Mouse (Mus musculus): ENCODE measurements around the gene Ctnnbl1.

Ctnnbl1 gene

GRCm38 (mm10) chr2:157736854-157737850, at the start of gene Ctnnbl1:
Gene Ctnnbl1, plus strand, starts transcription at chr2:157737401.
- DNase-seq (ENCODE audit: extremely low spot score): peak; percentile 99

- no peak for DNase-seq (ENCODE audit: extremely low spot score)
Observed at GRCm38 (mm10) chr2:157687506-157687905, 49.7 kb upstream of the Ctnnbl1 start.

- peak; percentile 29 for DNase-seq (ENCODE audit: extremely low spot score)
Observed at GRCm38 (mm10) chr2:157691266-157692105, 45.7 kb upstream of the Ctnnbl1 start.

- peak; percentile 58 for DNase-seq (ENCODE audit: extremely low spot score)
Observed at GRCm38 (mm10) chr2:157692365-157692932, 44.8 kb upstream of the Ctnnbl1 start.

GRCm38 (mm10) chr2:157693576-157693975, 43.6 kb upstream of the Ctnnbl1 start:
- DNase-seq (ENCODE audit: extremely low spot score): no peak

- peak; percentile 46 for DNase-seq (ENCODE audit: extremely low spot score)
Observed at GRCm38 (mm10) chr2:157696297-157696731, 40.9 kb upstream of the Ctnnbl1 start.

GRCm38 (mm10) chr2:157703155-157703554, 34.0 kb upstream of the Ctnnbl1 start:
- no peak for DNase-seq (ENCODE audit: extremely low spot score)

- no peak for DNase-seq (ENCODE audit: extremely low spot score)
Observed at GRCm38 (mm10) chr2:157704991-157705776, 32.0 kb upstream of the Ctnnbl1 start.

GRCm38 (mm10) chr2:157705777-157706158, 31.4 kb upstream of the Ctnnbl1 start:
- no peak for DNase-seq (ENCODE audit: extremely low spot score)

- no peak for DNase-seq (ENCODE audit: extremely low spot score)
Observed at GRCm38 (mm10) chr2:157707191-157707923, 29.8 kb upstream of the Ctnnbl1 start.

- no peak for DNase-seq (ENCODE audit: extremely low spot score)
Observed at GRCm38 (mm10) chr2:157712677-157713076, 24.5 kb upstream of the Ctnnbl1 start.

- DNase-seq (ENCODE audit: extremely low spot score): no peak
Observed at GRCm38 (mm10) chr2:157715586-157716191, 21.5 kb upstream of the Ctnnbl1 start.

GRCm38 (mm10) chr2:157718441-157718840, 18.8 kb upstream of the Ctnnbl1 start:
- no peak for DNase-seq (ENCODE audit: extremely low spot score)

GRCm38 (mm10) chr2:157723883-157724573, 13.2 kb upstream of the Ctnnbl1 start:
- no peak for DNase-seq (ENCODE audit: extremely low spot score)

GRCm38 (mm10) chr2:157724574-157724914, 12.7 kb upstream of the Ctnnbl1 start:
- DNase-seq (ENCODE audit: extremely low spot score): no peak

- no peak for DNase-seq (ENCODE audit: extremely low spot score)
Observed at GRCm38 (mm10) chr2:157744619-157745018, 7.4 kb downstream of the Ctnnbl1 start.

- no peak for DNase-seq (ENCODE audit: extremely low spot score)
Observed at GRCm38 (mm10) chr2:157745735-157746134, 8.5 kb downstream of the Ctnnbl1 start.

GRCm38 (mm10) chr2:157746558-157746957, 9.4 kb downstream of the Ctnnbl1 start:
- no peak for DNase-seq (ENCODE audit: extremely low spot score)

- DNase-seq (ENCODE audit: extremely low spot score): no peak
Observed at GRCm38 (mm10) chr2:157747989-157748388, 10.8 kb downstream of the Ctnnbl1 start.

GRCm38 (mm10) chr2:157750481-157750880, 13.3 kb downstream of the Ctnnbl1 start:
- no peak for DNase-seq (ENCODE audit: extremely low spot score)

Data from embryo, embryonic 9.5 days (tissue).